Mouse (Mus musculus) MEL (cell line): ENCODE data around the gene Pde1c.

ENCODE experiments used
- CTCF ChIP-seq, 3 experiments: IDR thresholded peaks in 2 of 3; conservative IDR thresholded peaks in 1 of 3; 2 replicates each; pipeline ENCODE4 v1.5.1; 2011 to 2012; ENCODE audit warnings: low read length in 3 of 3, low read depth in 2 of 3, mild to moderate bottlenecking in 2 of 3, improper control_type of control experiment in 1 of 3, inconsistent platforms in 1 of 3, mixed read lengths in 1 of 3, moderate library complexity in 1 of 3; ENCODE audit not compliant: control insufficient read depth in 1 of 3, insufficient read depth in 1 of 3, poor library complexity in 1 of 3, severe bottlenecking in 1 of 3
- E2F4 ChIP-seq: IDR thresholded peaks from 2 replicates; pipeline ENCODE4 v1.6.1; 2011; ENCODE audit warnings: low read depth, low read length, improper control_type of control experiment, borderline replicate concordance
- EP300 ChIP-seq, 2 experiments: IDR thresholded peaks; 2 replicates each; pipeline ENCODE4 v1.6.1; 2011; ENCODE audit warnings: improper control_type of control experiment in 2 of 2, low read length in 2 of 2, low read depth in 1 of 2, mild to moderate bottlenecking in 1 of 2
- ETS1 ChIP-seq: IDR thresholded peaks from 2 replicates; pipeline ENCODE4 v1.6.1; 2012; ENCODE audit warnings: low read depth, mild to moderate bottlenecking, inconsistent platforms, low read length, improper control_type of control experiment, moderate library complexity
- MXI1 ChIP-seq: IDR thresholded peaks from 2 replicates; pipeline ENCODE4 v1.6.1; 2011; ENCODE audit warnings: mild to moderate bottlenecking, low read depth, low read length, improper control_type of control experiment
- MYB ChIP-seq: IDR thresholded peaks from 2 replicates; pipeline ENCODE4 v1.6.1; 2011; ENCODE audit warnings: mild to moderate bottlenecking, low read depth, low read length, improper control_type of control experiment
- NELFE ChIP-seq: IDR thresholded peaks from 2 replicates; pipeline ENCODE4 v1.6.1; 2011; ENCODE audit warnings: low read depth, low read length, improper control_type of control experiment
- POLR2A ChIP-seq, 2 experiments: IDR thresholded peaks; 2 replicates each; pipeline ENCODE4 v1.6.1; 2011 to 2012; ENCODE audit warnings: low read length in 2 of 2, mild to moderate bottlenecking in 2 of 2, control low read depth in 1 of 2, improper control_type of control experiment in 1 of 2, low read depth in 1 of 2, moderate library complexity in 1 of 2; ENCODE audit not compliant: control insufficient read depth in 1 of 2, insufficient read depth in 1 of 2, poor library complexity in 1 of 2
- POLR2AphosphoS2 ChIP-seq: IDR thresholded peaks from 2 replicates; pipeline ENCODE4 v1.6.1; 2011; ENCODE audit warnings: low read length, improper control_type of control experiment
- RCOR1 ChIP-seq: IDR thresholded peaks from 2 replicates; pipeline ENCODE4 v1.6.1; 2012; ENCODE audit warnings: low read depth, mild to moderate bottlenecking, inconsistent platforms, low read length, improper control_type of control experiment
- SMC3 ChIP-seq: IDR thresholded peaks from 2 replicates; pipeline ENCODE4 v1.6.1; 2011; ENCODE audit warnings: low read depth, low read length, improper control_type of control experiment
- USF1 ChIP-seq: IDR thresholded peaks from 2 replicates; pipeline ENCODE4 v1.6.1; 2014; ENCODE audit warnings: low read depth, mild to moderate bottlenecking, inconsistent platforms, low read length, improper control_type of control experiment, moderate library complexity
- USF2 ChIP-seq, 2 experiments: IDR thresholded peaks; 2 replicates each; pipeline ENCODE4 v1.6.1; 2011 to 2012; ENCODE audit warnings: improper control_type of control experiment in 2 of 2, low read length in 2 of 2, borderline replicate concordance in 1 of 2, inconsistent platforms in 1 of 2, low read depth in 1 of 2, mild to moderate bottlenecking in 1 of 2; ENCODE audit not compliant: insufficient read depth in 1 of 2

DNA sequence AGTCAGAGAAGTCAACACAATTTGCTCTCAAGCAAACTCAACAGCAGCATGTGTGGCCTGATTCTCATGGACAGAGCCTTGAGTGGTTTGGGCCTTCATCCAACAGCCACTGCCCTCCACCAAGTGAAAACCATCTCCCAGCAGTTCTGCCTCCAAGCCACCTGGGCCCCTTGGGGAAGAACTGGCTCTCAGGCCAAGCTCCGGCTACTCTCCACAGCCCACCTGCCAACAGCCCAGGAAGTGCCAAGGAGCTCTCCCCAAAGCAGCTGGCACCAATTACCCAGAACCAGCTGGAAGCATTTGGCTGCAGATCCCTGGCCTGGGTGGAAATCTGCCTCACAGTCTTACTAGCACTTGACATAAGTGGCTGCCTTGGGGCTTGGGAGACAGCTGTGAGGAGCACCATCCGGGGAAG lies 8.4 kb downstream of the Pde1c start:
- TF ChIP-seq EP300 (IDR thresholded peaks at IDR 0.05; ENCODE audit: low read depth in 1 of 2, low read length in 2 of 2) (no peak), POLR2A (IDR thresholded peaks at IDR 0.05; ENCODE audit: control insufficient read depth in 1 of 2, insufficient read depth in 1 of 2, low read depth in 1 of 2, low read length in 2 of 2, poor library complexity in 1 of 2) (no peak), USF2 (IDR thresholded peaks at IDR 0.05; ENCODE audit: borderline replicate concordance in 1 of 2, insufficient read depth in 1 of 2, low read depth in 1 of 2, low read length in 2 of 2) (no peak), NELFE (no peak), CTCF (IDR thresholded peaks at IDR 0.05 in 2 of 3, conservative IDR thresholded peaks at IDR 0.05 in 1 of 3; ENCODE audit: control insufficient read depth in 1 of 3, insufficient read depth in 1 of 3, low read depth in 2 of 3, low read length in 3 of 3, poor library complexity in 1 of 3, severe bottlenecking in 1 of 3) (no peak), MXI1 (no peak), USF1 (no peak), POLR2AphosphoS2 (no peak), RCOR1 (no peak), ETS1 (no peak), SMC3 (no peak), E2F4 (no peak), MYB (no peak)
